Mouse (Mus musculus) myocyte (in vitro differentiated cells): ENCODE data around the gene Pcsk2. TPM values are rescaled to one million over a fixed set of nuclear protein-coding genes. Genes with fewer than 3 reads are reported as not detected.

Experiments
- H3K27me3 ChIP-seq: one replicate; pipeline ENCODE4 v1.6.1; 2011; ENCODE audit not compliant: control insufficient read depth, insufficient read depth, insufficient read length
- H3K36me3 ChIP-seq: one replicate; pipeline ENCODE4 v1.6.1; 2011; ENCODE audit not compliant: control insufficient read depth, insufficient read depth
- H3K4me2 ChIP-seq: one replicate; pipeline ENCODE4 v1.6.1; 2011; ENCODE audit warnings: low read depth, control low read depth
- H3K4me3 ChIP-seq: one replicate; pipeline ENCODE4 v1.5.1; 2011; ENCODE audit warnings: mild to moderate bottlenecking, control low read depth, moderate library complexity
- H3K79me2 ChIP-seq: one replicate; pipeline ENCODE4 v1.6.1; 2011; ENCODE audit not compliant: control insufficient read depth, insufficient read depth
- H3ac ChIP-seq: one replicate; pipeline ENCODE4 v1.6.1; 2011; ENCODE audit not compliant: control insufficient read depth, insufficient read length
- CEBPB ChIP-seq: IDR thresholded peaks from 2 replicates; pipeline ENCODE4 v1.6.1; 2011; ENCODE audit warnings: mild to moderate bottlenecking, moderate library complexity; ENCODE audit not compliant: poor library complexity, insufficient read depth, severe bottlenecking
- E2F4 ChIP-seq: IDR thresholded peaks from one replicate; pipeline ENCODE4 v1.6.1; 2011; ENCODE audit warnings: mild to moderate bottlenecking, control low read depth, moderate library complexity; ENCODE audit not compliant: insufficient read depth
- MAX ChIP-seq: IDR thresholded peaks from one replicate; pipeline ENCODE4 v1.6.1; 2011; ENCODE audit warnings: low read depth, mild to moderate bottlenecking, control low read depth
- MYOD1 ChIP-seq, 3 experiments: IDR thresholded peaks; one replicate each; pipeline ENCODE4 v1.6.1; 2011; ENCODE audit warnings: control low read depth in 2 of 3, low read depth in 2 of 3, mild to moderate bottlenecking in 2 of 3, moderate library complexity in 1 of 3; ENCODE audit not compliant: insufficient read length in 2 of 3, control insufficient read depth in 1 of 3
- MYOG ChIP-seq, 3 experiments: IDR thresholded peaks; one replicate each; pipeline ENCODE4 v1.6.1; 2011; ENCODE audit warnings: control low read depth in 2 of 3, low read depth in 2 of 3, mild to moderate bottlenecking in 2 of 3; ENCODE audit not compliant: insufficient read length in 2 of 3, control insufficient read depth in 1 of 3, insufficient read depth in 1 of 3
- POLR2A ChIP-seq: IDR thresholded peaks from one replicate; pipeline ENCODE4 v1.6.1; 2011; ENCODE audit warnings: low read depth, mild to moderate bottlenecking, control low read depth, moderate library complexity; ENCODE audit not compliant: insufficient read length
- POLR2AphosphoS2 ChIP-seq: IDR thresholded peaks from one replicate; pipeline ENCODE4 v1.6.1; 2011; ENCODE audit warnings: low read depth, control low read depth; ENCODE audit not compliant: insufficient read length
- REST ChIP-seq: IDR thresholded peaks from one replicate; pipeline ENCODE4 v1.6.1; 2011; ENCODE audit warnings: mild to moderate bottlenecking, control low read depth, moderate library complexity; ENCODE audit not compliant: insufficient read depth, insufficient read length
- SRF ChIP-seq: IDR thresholded peaks from one replicate; pipeline ENCODE4 v1.6.1; 2011; ENCODE audit warnings: low read depth; ENCODE audit not compliant: control insufficient read depth, insufficient read length
- TCF12 ChIP-seq: IDR thresholded peaks from one replicate; pipeline ENCODE4 v1.6.1; 2011; ENCODE audit warnings: mild to moderate bottlenecking, control low read depth; ENCODE audit not compliant: poor library complexity, insufficient read depth, severe bottlenecking
- TCF3 ChIP-seq: IDR thresholded peaks from one replicate; pipeline ENCODE4 v1.6.1; 2011; ENCODE audit warnings: low read depth, control low read depth; ENCODE audit not compliant: insufficient read length
- USF1 ChIP-seq: IDR thresholded peaks from one replicate; pipeline ENCODE4 v1.6.1; 2011; ENCODE audit warnings: low read depth, mild to moderate bottlenecking, control low read depth, moderate library complexity
- polyA plus RNA-seq: library from polyadenylated mRNA; unstranded; fragments of >200 nt; fragmentation: generic; extraction: Trizol; gene quantifications from one replicate; pipeline ENCODE4 v1.2.1, GENCODE M21; 2012; ENCODE audit warnings: missing spikeins

Gene Pcsk2
- polyA plus RNA-seq, 1 experiment, result 0.01 TPM

DNA sequence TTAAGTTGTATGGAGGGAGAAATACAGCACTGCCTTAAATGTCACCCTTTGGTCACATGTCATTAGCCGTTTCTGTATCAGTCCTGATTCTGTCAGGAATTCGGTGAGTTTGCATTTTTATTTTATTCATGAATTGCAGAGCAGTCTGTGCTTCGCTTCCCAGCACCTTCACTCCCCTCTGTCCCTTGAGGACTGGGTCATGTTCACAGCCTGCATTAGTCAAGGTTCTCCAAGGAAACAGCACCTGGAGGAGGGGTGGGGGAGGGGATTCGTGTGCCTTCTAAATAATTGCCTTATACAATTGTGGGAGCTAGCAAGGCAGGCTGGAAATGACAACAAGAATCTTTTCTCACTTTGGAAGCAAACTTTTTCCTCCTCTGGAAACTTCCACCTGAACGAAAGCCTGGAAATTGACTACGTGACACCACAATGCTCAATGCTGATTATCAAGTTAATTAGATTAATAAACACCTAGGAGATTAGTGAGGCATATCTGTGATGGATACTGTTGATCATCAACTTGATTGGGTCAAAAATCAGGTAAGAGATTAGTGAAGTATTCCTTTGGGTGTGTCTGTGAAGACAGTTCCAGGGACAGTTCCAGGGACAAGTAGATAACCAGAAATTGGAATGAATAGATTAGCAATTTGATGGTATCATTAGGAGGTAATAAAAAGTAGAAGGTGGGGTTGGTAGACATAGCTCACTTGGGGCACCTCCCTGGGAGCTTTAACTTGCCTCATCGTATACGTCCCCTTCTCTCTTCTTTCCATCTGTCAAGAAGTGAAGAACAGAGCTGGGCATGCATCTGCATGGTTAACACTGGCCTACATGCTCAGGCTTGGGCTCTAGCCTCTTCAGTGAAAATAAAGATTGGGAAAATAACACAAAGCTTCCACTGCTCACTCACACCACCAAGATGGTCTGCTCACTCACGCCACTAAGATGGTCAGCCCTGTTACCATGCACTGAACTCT is 64.7 kb downstream of the Pcsk2 start:
- no peak overlapping the region for H3ac ChIP-seq
- TF ChIP-seq CEBPB, result no peak
- TF ChIP-seq SRF, result no peak
- no peak for TF ChIP-seq MYOD1 (IDR thresholded peaks at IDR 0.05; ENCODE audit: control insufficient read depth in 1 of 3, insufficient read length in 2 of 3, low read depth in 2 of 3)
- TF ChIP-seq USF1, result no peak
- no peak for TF ChIP-seq TCF3
- no peak for TF ChIP-seq E2F4
- TF ChIP-seq POLR2A, result no peak
- TF ChIP-seq TCF12, result no peak
- no peak for TF ChIP-seq REST
- no peak for TF ChIP-seq MAX
- TF ChIP-seq MYOG (IDR thresholded peaks at IDR 0.05; ENCODE audit: control insufficient read depth in 1 of 3, insufficient read depth in 1 of 3, insufficient read length in 2 of 3, low read depth in 2 of 3), result no peak
- TF ChIP-seq POLR2AphosphoS2, result no peak
- no peaks in the 10 kb centered on the region for H3K36me3 ChIP-seq
- no peak overlapping the region for H3K4me3 ChIP-seq
- H3K27me3 ChIP-seq, result no peaks in the 10 kb centered on the region
- H3K79me2 ChIP-seq, result no peaks in the 10 kb centered on the region
- no peak overlapping the region for H3K4me2 ChIP-seq

DNA sequence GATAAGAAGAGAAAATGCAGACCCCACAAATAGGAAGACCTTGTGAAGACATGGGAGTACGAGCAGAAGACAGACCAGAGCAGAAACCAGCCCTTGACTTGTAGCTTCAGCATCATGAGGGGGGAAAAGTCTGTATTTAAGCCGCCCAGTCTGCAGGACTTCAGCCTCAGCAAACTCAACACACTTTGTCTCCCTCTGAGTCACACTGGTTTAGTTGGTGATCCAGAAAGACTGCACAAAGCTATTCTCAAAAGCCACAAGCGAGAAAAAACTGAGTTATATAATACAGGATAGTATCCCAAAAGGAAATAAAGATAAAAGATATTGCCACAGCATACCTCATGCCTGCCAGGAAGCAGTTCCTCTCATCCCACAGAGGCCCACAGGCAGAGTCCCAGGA is 67.5 kb downstream of the Pcsk2 start:
- Histone ChIP-seq H3K27me3 (no peaks in the 10 kb centered on the region), H3ac (no peak overlapping the region), H3K36me3 (no peaks in the 10 kb centered on the region), H3K79me2 (no peaks in the 10 kb centered on the region), H3K4me2 (no peak overlapping the region), H3K4me3 (no peak overlapping the region)
- no peak for TF ChIP-seq REST
- no peak for TF ChIP-seq CEBPB
- TF ChIP-seq E2F4, result no peak
- no peak for TF ChIP-seq USF1
- TF ChIP-seq TCF3, result no peak

DNA sequence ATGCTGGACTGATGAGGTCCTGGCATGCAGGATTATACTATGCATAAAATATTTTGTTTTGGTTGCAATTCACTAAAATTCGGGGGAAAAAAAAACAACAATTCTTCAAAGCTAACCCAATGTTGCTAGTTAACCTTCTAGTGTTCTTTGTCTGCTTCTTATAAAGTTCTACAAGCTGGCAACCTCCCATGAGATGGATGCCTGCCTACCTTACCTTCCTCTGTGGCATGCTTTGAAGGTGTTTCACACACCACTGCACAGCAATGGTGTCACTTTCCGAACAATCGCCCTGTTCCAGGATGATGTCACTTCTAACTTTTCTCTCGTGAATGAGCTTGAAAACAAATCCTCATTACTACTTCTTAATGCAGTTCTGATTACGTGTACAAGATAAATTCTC is 68.8 kb downstream of the Pcsk2 start:
- H3K27me3 ChIP-seq, result no peaks in the 10 kb centered on the region
- H3ac ChIP-seq, result no peak overlapping the region
- TF ChIP-seq CEBPB, result no peak
- TF ChIP-seq MAX, result no peak
- no peak for TF ChIP-seq TCF12
- TF ChIP-seq POLR2A, result no peak
- TF ChIP-seq MYOD1 (IDR thresholded peaks at IDR 0.05; ENCODE audit: control insufficient read depth in 1 of 3, insufficient read length in 2 of 3, low read depth in 2 of 3), result no peak
- no peak for TF ChIP-seq SRF
- no peak for TF ChIP-seq E2F4
- TF ChIP-seq MYOG (IDR thresholded peaks at IDR 0.05; ENCODE audit: control insufficient read depth in 1 of 3, insufficient read depth in 1 of 3, insufficient read length in 2 of 3, low read depth in 2 of 3), result no peak
- no peak for TF ChIP-seq USF1
- TF ChIP-seq POLR2AphosphoS2, result no peak
- TF ChIP-seq REST, result no peak
- TF ChIP-seq TCF3, result no peak
- no peak overlapping the region for H3K4me3 ChIP-seq
- no peaks in the 10 kb centered on the region for H3K79me2 ChIP-seq
- H3K36me3 ChIP-seq, result no peaks in the 10 kb centered on the region
- H3K4me2 ChIP-seq, result no peak overlapping the region

DNA sequence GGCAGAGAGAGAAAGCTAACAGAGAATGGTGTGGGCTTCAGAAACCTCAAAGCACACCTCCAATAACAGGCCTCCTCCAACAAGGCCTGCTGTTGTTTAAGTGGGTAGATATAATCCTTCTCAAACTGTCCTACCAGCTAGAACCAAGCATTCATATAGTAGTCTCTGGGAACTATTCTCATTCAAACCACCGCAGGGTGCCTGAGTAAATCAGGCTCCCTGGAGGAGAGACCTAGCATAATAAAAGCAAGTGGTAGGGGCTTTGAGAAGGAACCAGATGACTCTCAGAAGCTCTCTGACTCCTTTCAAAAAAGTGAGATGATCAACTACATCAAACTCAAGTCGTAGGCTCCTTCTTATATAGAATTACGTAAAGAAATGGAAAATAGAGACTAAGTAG is 75.0 kb downstream of the Pcsk2 start:
- no peak overlapping the region for H3ac ChIP-seq
- no peaks in the 10 kb centered on the region for H3K36me3 ChIP-seq
- H3K79me2 ChIP-seq, result no peaks in the 10 kb centered on the region
- no peak overlapping the region for H3K4me2 ChIP-seq
- no peak for TF ChIP-seq CEBPB
- TF ChIP-seq E2F4, result no peak
- no peak for TF ChIP-seq MYOD1 (IDR thresholded peaks at IDR 0.05; ENCODE audit: control insufficient read depth in 1 of 3, insufficient read length in 2 of 3, low read depth in 2 of 3)
- no peak for TF ChIP-seq MYOG (IDR thresholded peaks at IDR 0.05; ENCODE audit: control insufficient read depth in 1 of 3, insufficient read depth in 1 of 3, insufficient read length in 2 of 3, low read depth in 2 of 3)
- TF ChIP-seq POLR2AphosphoS2, result no peak
- no peak for TF ChIP-seq TCF12
- no peak for TF ChIP-seq REST
- no peak for TF ChIP-seq POLR2A
- no peak for TF ChIP-seq TCF3
- no peak for TF ChIP-seq MAX
- no peak for TF ChIP-seq USF1
- TF ChIP-seq SRF, result no peak
- H3K4me3 ChIP-seq, result no peak overlapping the region
- no peaks in the 10 kb centered on the region for H3K27me3 ChIP-seq

DNA sequence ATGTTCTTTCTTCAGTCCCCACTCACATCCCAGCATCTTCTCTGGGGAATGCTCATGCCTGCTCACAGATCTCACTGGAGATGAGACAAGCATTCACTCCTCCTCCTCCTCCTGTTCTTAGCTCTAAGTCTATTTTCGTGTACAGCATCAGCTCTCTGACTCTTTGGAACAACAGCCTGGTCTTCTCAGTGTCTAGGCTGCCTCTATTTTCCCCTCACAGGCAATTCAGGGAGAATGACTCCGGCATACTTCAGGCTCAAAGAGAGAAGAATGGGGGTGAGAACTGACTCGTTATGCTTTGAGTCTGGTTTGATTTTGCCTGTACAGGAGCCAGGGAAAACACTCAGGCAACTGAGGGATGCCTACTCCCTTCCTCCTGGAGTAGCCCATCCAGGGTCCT is 78.0 kb downstream of the Pcsk2 start:
- Histone ChIP-seq H3K79me2 (no peaks in the 10 kb centered on the region), H3K27me3 (no peaks in the 10 kb centered on the region), H3K36me3 (no peaks in the 10 kb centered on the region), H3K4me2 (no peak overlapping the region), H3K4me3 (no peak overlapping the region), H3ac (no peak overlapping the region)
- TF ChIP-seq USF1 (no peak), REST (no peak), POLR2A (no peak), TCF3 (no peak), MAX (no peak), SRF (no peak), E2F4 (no peak), MYOG (IDR thresholded peaks at IDR 0.05; ENCODE audit: control insufficient read depth in 1 of 3, insufficient read depth in 1 of 3, insufficient read length in 2 of 3, low read depth in 2 of 3) (no peak), POLR2AphosphoS2 (no peak), CEBPB (no peak), MYOD1 (IDR thresholded peaks at IDR 0.05; ENCODE audit: control insufficient read depth in 1 of 3, insufficient read length in 2 of 3, low read depth in 2 of 3) (no peak), TCF12 (no peak)
